Mouse (Mus musculus) CD8-positive naive resting alpha-beta T cell, adult 2 months (primary cell): ENCODE measurements around the gene Zfp617.
"Not testable (repeated sequence)": the region's sequence is repeated elsewhere in the genome, so short reads cannot be mapped to it uniquely, and the experiment has no call there.

Experiments used
- DNase-seq, 2 experiments: peaks; one replicate each; pipeline ENCODE4 v3.0.0; 2022; ENCODE audit warnings: low read depth in 2 of 2, low spot score in 2 of 2

Gene Zfp617

GRCm38 (mm10) chr8:71908309-71909261 lies at the start of gene Zfp617, which contains the start of gene Zfp882:
Zfp617 (plus strand) TSS chr8:71908635.
Zfp882 (plus strand) TSS chr8:71908608.
- peak; percentile 67 to 78 for DNase-seq

- not testable (repeated sequence) for DNase-seq
Observed at GRCm38 (mm10) chr8:71861551-71861950, 46.9 kb upstream of the Zfp617 start.

- not testable (repeated sequence) for DNase-seq
Observed at GRCm38 (mm10) chr8:71862038-71862437, 46.4 kb upstream of the Zfp617 start.

DNA sequence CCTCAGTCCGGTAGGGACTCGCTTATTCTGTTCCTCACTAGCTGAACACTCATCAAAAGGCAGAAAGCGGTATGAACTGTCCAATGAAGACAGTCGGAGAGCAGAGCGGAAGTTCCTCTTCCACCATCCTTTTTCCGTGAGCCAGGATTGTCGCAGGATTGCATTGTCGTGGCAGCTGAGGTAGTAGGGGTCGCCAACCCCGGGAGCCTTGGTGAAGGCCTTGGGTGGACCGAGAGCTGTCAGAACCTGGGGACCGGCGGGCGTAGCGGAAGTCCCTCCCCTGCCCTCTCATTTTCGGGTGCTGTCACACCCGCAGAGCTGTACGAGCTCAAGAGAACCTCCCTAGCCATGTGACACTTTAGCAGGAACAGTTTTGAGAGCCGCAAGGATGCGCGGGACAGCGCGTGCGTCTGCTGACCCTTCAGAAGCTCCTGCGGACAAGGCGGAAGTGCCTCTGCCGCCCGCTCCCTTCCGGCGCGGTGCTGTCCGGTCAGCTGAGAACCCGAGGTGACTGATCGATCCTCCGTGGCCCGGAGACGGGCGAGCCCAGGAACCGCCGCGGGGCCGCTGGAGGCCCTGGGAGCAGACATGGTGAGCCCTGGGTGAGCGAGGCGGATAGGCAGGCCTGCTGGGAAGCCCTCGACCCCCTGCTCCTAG lies 26.7 kb upstream of the Zfp617 start, which contains the start of gene Zfp709:
TSS of gene Zfp709 (plus strand) at position 402 of the 657 bp plus-strand sequence.
- peak; percentile 43 to 48 for DNase-seq

- DNase-seq = not testable (repeated sequence)
Observed at GRCm38 (mm10) chr8:71900666-71901065, 7.8 kb upstream of the Zfp617 start.

- not testable (repeated sequence) for DNase-seq
Observed at GRCm38 (mm10) chr8:71903084-71903483, 5.4 kb upstream of the Zfp617 start.

DNA sequence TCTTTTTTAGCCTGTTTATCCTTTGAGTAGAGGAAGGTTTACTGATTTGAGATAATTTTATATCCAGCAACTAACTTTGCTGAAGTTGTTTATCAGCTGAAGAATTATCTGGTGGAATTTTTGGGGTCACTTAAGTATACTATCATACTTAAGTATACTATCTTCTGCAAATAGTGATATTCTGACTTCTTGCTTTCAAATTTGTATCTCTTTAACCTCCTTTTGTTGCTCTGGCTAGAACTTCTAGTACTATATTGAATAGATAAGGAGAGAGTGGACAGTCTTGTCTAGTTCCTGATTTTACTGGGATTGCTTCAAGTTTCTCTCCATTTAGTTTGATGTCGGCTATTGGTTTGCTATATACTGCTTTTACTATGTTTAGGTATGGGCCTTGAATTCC lies 1.6 kb upstream of the Zfp617 start:
- DNase-seq = no peak

GRCm38 (mm10) chr8:71907798-71908257 lies 607 bp upstream of the Zfp617 start:
- DNase-seq = no peak

DNA sequence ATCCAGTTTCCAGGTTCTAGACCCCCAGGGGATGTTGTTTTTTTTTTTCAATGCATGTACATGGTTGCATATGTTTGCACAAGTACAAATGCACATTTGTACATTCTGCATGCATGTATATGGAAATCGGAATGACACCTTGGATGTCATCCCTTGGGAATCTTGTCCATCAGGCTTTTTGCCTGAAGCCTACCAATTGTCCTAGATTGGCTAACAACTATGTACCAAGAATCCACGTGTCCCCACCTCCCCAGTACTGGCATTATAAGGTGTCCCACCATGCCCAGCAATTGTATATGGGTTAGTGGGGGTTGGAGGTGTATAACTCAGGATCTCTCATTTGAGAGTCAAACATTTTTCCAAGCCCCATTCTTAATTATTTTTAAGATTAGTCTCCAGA lies 3.9 kb downstream of the Zfp617 start:
- no peak for DNase-seq

- DNase-seq = peak; percentile 87 to 89
Observed at GRCm38 (mm10) chr8:71922567-71923401, 14.3 kb downstream of the Zfp617 start.

DNA sequence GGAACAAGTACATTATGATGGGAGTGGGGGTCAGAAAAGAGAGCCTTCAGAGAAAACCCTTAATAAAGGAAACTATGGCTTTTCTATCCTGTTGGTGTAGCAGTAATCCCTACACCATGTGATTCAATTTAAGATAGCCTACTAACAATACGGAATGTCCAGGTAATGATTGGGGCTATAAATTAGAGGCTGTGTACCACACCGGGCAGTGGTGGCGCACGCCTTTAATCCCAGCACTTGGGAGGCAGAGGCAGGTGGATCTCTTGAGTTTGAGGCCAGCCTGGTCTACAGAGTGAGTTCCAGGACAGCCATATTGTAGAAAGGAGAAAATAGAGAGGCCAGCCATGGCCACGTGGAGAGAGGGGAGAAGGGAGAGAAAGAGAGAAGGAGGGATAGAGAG lies 17.4 kb downstream of the Zfp617 start:
- DNase-seq = no peak

DNA sequence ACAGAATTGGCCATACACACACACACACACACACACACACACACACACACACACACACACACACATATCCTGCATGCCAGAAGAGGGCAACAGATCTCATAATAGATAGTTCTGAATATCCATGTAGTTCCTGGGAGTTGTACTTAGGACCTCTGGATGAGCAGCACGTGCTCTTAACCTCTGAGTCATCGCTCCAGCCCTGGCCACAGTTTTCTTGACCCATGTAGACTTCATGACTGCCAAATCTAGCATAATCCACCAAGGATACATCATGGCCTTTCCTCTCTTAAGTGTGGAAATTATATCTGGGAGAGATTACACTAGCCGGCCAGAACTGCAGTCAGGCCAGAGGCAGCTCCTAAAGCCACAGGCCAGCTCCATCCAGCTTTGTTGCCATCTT lies 18.1 kb downstream of the Zfp617 start:
- DNase-seq = peak in 1 of 2 experiments; percentile 15

GRCm38 (mm10) chr8:71927779-71928178 lies 19.3 kb downstream of the Zfp617 start:
- no peak for DNase-seq

DNA sequence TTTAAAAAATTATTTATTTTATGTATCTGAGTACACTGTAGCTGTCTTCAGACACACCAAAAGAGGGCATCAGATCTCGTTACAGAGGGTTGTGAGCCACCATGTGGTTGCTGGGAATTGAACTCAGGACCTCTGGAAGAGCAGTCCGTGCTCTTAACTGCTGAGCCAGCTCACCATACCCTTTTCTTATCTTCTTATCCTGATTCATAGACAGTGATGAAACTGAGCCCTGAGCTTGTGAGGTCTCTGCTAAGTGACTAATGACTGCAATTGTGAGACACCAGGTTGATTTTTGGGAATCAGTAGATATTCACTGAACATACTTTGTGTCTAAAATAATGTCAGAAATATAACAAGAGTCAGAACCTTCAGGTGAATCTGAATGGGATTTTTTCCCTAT lies 29.6 kb downstream of the Zfp617 start:
- not testable (repeated sequence) for DNase-seq

DNA sequence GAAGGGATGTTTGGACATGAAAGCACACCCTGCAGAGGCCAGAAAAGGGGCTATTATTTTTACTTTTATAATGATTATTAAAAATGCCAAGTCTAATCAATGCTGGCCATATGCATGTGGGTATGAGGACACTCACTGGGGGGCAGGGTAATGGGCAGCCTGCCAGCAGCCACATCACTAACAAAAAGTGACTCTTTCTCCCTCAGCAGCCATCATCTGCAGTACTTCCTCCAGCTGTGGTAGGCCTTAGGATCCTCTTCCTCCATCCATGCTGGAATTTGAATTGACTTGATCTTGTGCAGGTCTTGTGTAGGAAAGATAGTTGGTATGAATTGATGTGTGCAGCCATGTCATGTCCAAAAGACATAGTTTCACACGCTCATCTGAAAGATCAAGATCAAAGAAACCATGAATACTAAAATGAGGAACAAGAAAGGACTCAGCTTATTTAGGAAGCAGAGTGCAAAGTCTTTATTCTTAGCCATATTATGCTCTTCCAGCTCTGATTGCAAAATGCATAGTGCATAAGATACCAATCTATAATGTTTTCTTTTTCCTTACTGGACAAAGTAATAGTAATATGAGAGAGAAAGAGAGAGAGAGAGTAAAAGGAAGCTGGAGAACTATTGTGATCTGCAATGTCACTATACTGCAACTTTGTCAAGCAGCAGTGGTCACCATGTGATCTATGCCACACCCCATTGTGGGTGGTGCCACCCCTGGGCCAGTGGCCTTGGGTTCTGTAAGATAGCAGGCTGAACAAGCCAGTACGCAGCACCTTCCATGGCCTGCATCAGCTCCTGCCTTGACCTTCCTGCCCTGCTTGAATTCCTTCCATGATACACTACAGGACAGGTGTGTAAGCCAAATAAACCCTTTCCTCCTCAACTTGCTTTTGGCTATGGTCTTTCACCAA lies 32.1 kb downstream of the Zfp617 start:
- DNase-seq = no peak

DNA sequence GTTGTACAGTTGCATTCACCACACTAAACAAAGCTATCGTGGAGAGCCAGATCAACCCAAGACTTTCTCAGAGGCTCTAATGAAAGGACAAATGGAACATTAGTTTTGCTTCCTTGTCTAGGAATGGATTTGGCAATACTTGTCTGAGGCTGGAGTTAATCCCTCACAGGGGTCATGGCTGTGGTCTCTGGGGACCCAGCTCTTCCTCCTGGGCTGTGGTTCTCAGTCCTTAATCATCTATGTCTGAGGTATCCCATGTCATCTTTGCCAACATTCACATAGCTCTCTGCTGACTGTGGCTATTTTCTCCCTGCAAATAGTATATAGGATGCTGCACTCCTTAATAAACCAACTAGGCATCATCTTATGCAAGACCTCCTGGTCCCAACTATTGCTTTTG lies 33.3 kb downstream of the Zfp617 start:
- no peak for DNase-seq

GRCm38 (mm10) chr8:71948624-71949023 lies 40.2 kb downstream of the Zfp617 start:
- no peak for DNase-seq

- DNase-seq = peak; percentile 94 to 97
Observed at GRCm38 (mm10) chr8:71950482-71951221, 42.2 kb downstream of the Zfp617 start, which contains the start of gene Zfp961. Zfp961 (plus strand) TSS chr8:71951038.
